In the genomic region with DNA sequence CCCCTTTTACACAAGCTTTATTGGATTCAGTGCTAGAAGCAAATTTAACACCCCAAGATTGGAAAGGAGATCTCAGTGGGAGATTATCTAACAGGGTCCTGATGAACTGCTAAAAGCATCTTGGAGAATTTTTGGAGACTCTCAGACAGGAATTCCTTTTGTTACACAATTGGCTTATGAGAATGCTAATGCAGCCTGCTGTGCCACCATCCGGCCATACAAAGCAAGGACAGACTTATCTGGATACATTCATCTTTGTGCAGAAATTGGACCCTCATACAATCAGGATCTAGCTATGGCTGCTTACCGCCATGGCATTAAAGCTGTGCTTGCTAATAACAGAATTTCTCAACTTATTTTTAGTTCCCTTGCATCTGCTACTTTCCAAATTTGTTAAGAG, we compare ENCODE assay signal across 17 mouse cellular contexts. TPM values are rescaled to one million over a fixed set of nuclear protein-coding genes. Genes with fewer than 3 reads are reported as not detected.
DNase-seq lines count a peak whose midpoint lies in the region; ATAC-seq and TF ChIP-seq lines count a peak whose summit lies in the region.
"Had no signal": no experiment of that assay in that cellular context is flagged by ENCODE, and none has a peak within 500 bp of the region (broad histone marks: within the 10 kb centered on the region; RNA-seq: fewer than 3 reads in every experiment).

No protein-coding gene starts in this region.

- WGBS in hindbrain, postnatal 0 days = 54% methylated on average over 2 of the region's 2 CpGs
- 57% methylated on average over 2 of the region's 2 CpGs for WGBS in hindbrain, embryonic 12.5 days
- WGBS in midbrain, embryonic 14.5 days = 37% methylated on average over 2 of the region's 2 CpGs
- WGBS in midbrain, embryonic 13.5 days = 39% methylated on average over 2 of the region's 2 CpGs
- 70% methylated on average over 2 of the region's 2 CpGs for WGBS in neural tube, embryonic 15.5 days

- H3K27me3 ChIP-seq in hindbrain, postnatal 0 days (ENCODE audit: insufficient read depth, low read length) = no peaks in the 10 kb centered on the region
- no peaks in the 10 kb centered on the region for H3K27me3 ChIP-seq in hindbrain, embryonic 12.5 days
- H3K27me3 ChIP-seq in midbrain, embryonic 14.5 days (ENCODE audit: control insufficient read depth, insufficient read depth, low read length) = no peaks in the 10 kb centered on the region
- no peaks in the 10 kb centered on the region for H3K27me3 ChIP-seq in midbrain, embryonic 13.5 days
- no peaks in the 10 kb centered on the region for H3K27me3 ChIP-seq in neural tube, embryonic 15.5 days (replicated peaks)
- H3K27me3 ChIP-seq: embryonic facial prominence, embryonic 15.5 days; forebrain, embryonic 15.5 days; heart, embryonic 12.5 days; kidney, embryonic 15.5 days; megakaryocyte, embryonic 14.5 days had no signal

- no peak for TF ChIP-seq POLR2A in brain, embryonic 14.5 days (IDR thresholded peaks at IDR 0.05; ENCODE audit: borderline replicate concordance, extremely low read depth, insufficient read depth, insufficient read length, poor library complexity, severe bottlenecking)

- H3K4me2 ChIP-seq in hindbrain, postnatal 0 days (ENCODE audit: low read depth, low read length) = no peak overlapping the region
- no peak overlapping the region for H3K4me2 ChIP-seq in hindbrain, embryonic 12.5 days (replicated peaks)
- H3K4me2 ChIP-seq in midbrain, embryonic 14.5 days (ENCODE audit: low read length) = no peak overlapping the region
- H3K4me2 ChIP-seq in midbrain, embryonic 13.5 days (replicated peaks) = no peak overlapping the region
- no peak overlapping the region for H3K4me2 ChIP-seq in neural tube, embryonic 15.5 days
- H3K4me2 ChIP-seq: embryonic facial prominence, embryonic 15.5 days; forebrain, embryonic 15.5 days; heart, embryonic 12.5 days; kidney, embryonic 15.5 days had no signal

- 0 out of 2 replicates have a peak, but pooled peaks cover 3% of the 10 kb centered on the region for H3K9me3 ChIP-seq in hindbrain, postnatal 0 days (ENCODE audit: low read length)
- H3K9me3 ChIP-seq in hindbrain, embryonic 12.5 days (replicated peaks) = peaks cover 10% of the 10 kb centered on the region; the same call in 1 of the 2 replicates
- no peaks in the 10 kb centered on the region for H3K9me3 ChIP-seq in midbrain, embryonic 14.5 days (ENCODE audit: control insufficient read depth, low read length)
- no peaks in the 10 kb centered on the region for H3K9me3 ChIP-seq in midbrain, embryonic 13.5 days
- H3K9me3 ChIP-seq in neural tube, embryonic 15.5 days (replicated peaks) = no peaks in the 10 kb centered on the region
- H3K9me3 ChIP-seq: embryonic facial prominence, embryonic 15.5 days; forebrain, embryonic 15.5 days; kidney, embryonic 15.5 days had no signal

- no peaks in the 10 kb centered on the region for H3K36me3 ChIP-seq in hindbrain, postnatal 0 days (ENCODE audit: insufficient read depth, low read length)
- H3K36me3 ChIP-seq in hindbrain, embryonic 12.5 days = no peaks in the 10 kb centered on the region
- H3K36me3 ChIP-seq in midbrain, embryonic 14.5 days (ENCODE audit: control insufficient read depth, insufficient read depth, low read length) = no peaks in the 10 kb centered on the region
- no peaks in the 10 kb centered on the region for H3K36me3 ChIP-seq in midbrain, embryonic 13.5 days
- H3K36me3 ChIP-seq in neural tube, embryonic 15.5 days = no peaks in the 10 kb centered on the region
- H3K36me3 ChIP-seq: embryonic facial prominence, embryonic 15.5 days; forebrain, embryonic 15.5 days; heart, embryonic 12.5 days; kidney, embryonic 15.5 days had no signal

- H3K9ac ChIP-seq in hindbrain, postnatal 0 days (replicated peaks; ENCODE audit: low read length) = no peak overlapping the region
- no peak overlapping the region for H3K9ac ChIP-seq in hindbrain, embryonic 12.5 days
- H3K9ac ChIP-seq in midbrain, embryonic 14.5 days (replicated peaks; ENCODE audit: low read length) = no peak overlapping the region
- H3K9ac ChIP-seq in midbrain, embryonic 13.5 days (replicated peaks) = no peak overlapping the region
- no peak overlapping the region for H3K9ac ChIP-seq in neural tube, embryonic 15.5 days (replicated peaks)
- H3K9ac ChIP-seq: embryonic facial prominence, embryonic 15.5 days; forebrain, embryonic 15.5 days; heart, embryonic 12.5 days; kidney, embryonic 15.5 days had no signal

- peak; percentile 35 for DNase-seq in hindbrain, postnatal 0 days (ENCODE audit: low spot score)
- DNase-seq in midbrain, embryonic 14.5 days = peak; percentile 35
- peak; percentile 55 for DNase-seq in brain, embryonic 14.5 days (ENCODE audit: low read depth)
- DNase-seq: cerebellum, adult 11-12 months; gastrocnemius, postnatal 10 days; liver; right cerebral cortex, adult 18-20 months had no signal

- no peak overlapping the region for H3K27ac ChIP-seq in hindbrain, postnatal 0 days
- H3K27ac ChIP-seq in hindbrain, embryonic 12.5 days = no peak overlapping the region
- no peak overlapping the region for H3K27ac ChIP-seq in midbrain, embryonic 14.5 days (replicated peaks; ENCODE audit: low read depth, low read length)
- no peak overlapping the region for H3K27ac ChIP-seq in midbrain, embryonic 13.5 days
- no peak overlapping the region for H3K27ac ChIP-seq in neural tube, embryonic 15.5 days (replicated peaks)
- H3K27ac ChIP-seq: embryonic facial prominence, embryonic 15.5 days; forebrain, embryonic 15.5 days; kidney, embryonic 15.5 days had no signal

- ATAC-seq in hindbrain, postnatal 0 days = no peak
- no peak for ATAC-seq in hindbrain, embryonic 12.5 days (ENCODE audit: low FRiP score)
- ATAC-seq in midbrain, embryonic 14.5 days (ENCODE audit: low FRiP score, low TSS enrichment) = no peak
- ATAC-seq in midbrain, embryonic 13.5 days = no peak
- ATAC-seq in CD4-positive, CD25-positive, alpha-beta regulatory T cell, adult 4 months = no peak
- no peak for ATAC-seq in neural tube, embryonic 15.5 days (ENCODE audit: low FRiP score)
- ATAC-seq: forebrain, embryonic 15.5 days; inflammation-experienced regulatory T-cells, adult 6 months had no signal

- peak; percentile 61 for TF ChIP-seq CTCF in hindbrain, postnatal 0 days (IDR thresholded peaks at IDR 0.05; ENCODE audit: low read depth)
- TF ChIP-seq CTCF in brain, embryonic 14.5 days (IDR thresholded peaks at IDR 0.05; ENCODE audit: borderline replicate concordance, extremely low read depth, insufficient read depth, insufficient read length) = peak; percentile 11; the same call in 1 of the 2 replicates

- H3K4me3 ChIP-seq in hindbrain, postnatal 0 days (ENCODE audit: low read length) = no peak overlapping the region
- no peak overlapping the region for H3K4me3 ChIP-seq in hindbrain, embryonic 12.5 days
- no peak overlapping the region for H3K4me3 ChIP-seq in midbrain, embryonic 14.5 days (replicated peaks; ENCODE audit: low read depth, low read length)
- no peak overlapping the region for H3K4me3 ChIP-seq in midbrain, embryonic 13.5 days (replicated peaks)
- H3K4me3 ChIP-seq in neural tube, embryonic 15.5 days (replicated peaks) = no peak overlapping the region
- H3K4me3 ChIP-seq: embryonic facial prominence, embryonic 15.5 days; forebrain, embryonic 15.5 days; heart, embryonic 12.5 days; kidney, embryonic 15.5 days; megakaryocyte, embryonic 14.5 days had no signal

- no peaks in the 10 kb centered on the region for H3K4me1 ChIP-seq in hindbrain, postnatal 0 days (ENCODE audit: insufficient read depth, low read length)
- no peaks in the 10 kb centered on the region for H3K4me1 ChIP-seq in hindbrain, embryonic 12.5 days
- no peaks in the 10 kb centered on the region for H3K4me1 ChIP-seq in midbrain, embryonic 14.5 days (ENCODE audit: control insufficient read depth, insufficient read depth, low read length)
- no peaks in the 10 kb centered on the region for H3K4me1 ChIP-seq in midbrain, embryonic 13.5 days (replicated peaks)
- no peaks in the 10 kb centered on the region for H3K4me1 ChIP-seq in neural tube, embryonic 15.5 days
- H3K4me1 ChIP-seq: embryonic facial prominence, embryonic 15.5 days; forebrain, embryonic 15.5 days; heart, embryonic 12.5 days; kidney, embryonic 15.5 days; megakaryocyte, embryonic 14.5 days had no signal

RNA-seq across cellular contexts. Expression of gene Tra2b, which starts 23.8 kb away (rescaled TPM):
- 111 and 117 TPM in 2 replicates for total RNA-seq in hindbrain, postnatal 0 days (2014; rRNA removed)
- polyA plus RNA-seq in hindbrain, postnatal 0 days (2015; fragmentation: Nextera tagmentation; extraction: Ambion mirVana) = 202 and 205 TPM in 2 replicates
- polyA plus RNA-seq in hindbrain, embryonic 12.5 days (2016; fragmentation: Nextera tagmentation; extraction: Ambion mirVana) = 389 and 397 TPM in 2 replicates
- polyA plus RNA-seq in midbrain, embryonic 14.5 days (2014; fragmentation: Nextera tagmentation; extraction: Ambion mirVana) = 262 and 286 TPM in 2 replicates
- 341 and 356 TPM in 2 replicates for polyA plus RNA-seq in midbrain, embryonic 13.5 days (2015; fragmentation: Nextera tagmentation; extraction: Ambion mirVana)
- 175 TPM in 2 replicates for polyA plus RNA-seq in brain, embryonic 14.5 days (2012; rRNA removed)
- polyA plus RNA-seq in CD4-positive, CD25-positive, alpha-beta regulatory T cell, adult 4 months (2017; shearing (Covaris generic)) = 100 to 1,000 TPM; 457 to 480 TPM
- polyA plus RNA-seq in neural tube, embryonic 15.5 days (2015; fragmentation: Nextera tagmentation; extraction: Ambion mirVana) = 220 and 265 TPM in 2 replicates
